ENCODE assay signal across 8 mouse cellular contexts in genomic region chr9:75626308-75626604, GRCm38 (mm10). TPM values are rescaled to one million over a fixed set of nuclear protein-coding genes. Genes with fewer than 3 reads are reported as not detected.
A peak's percentile ranks its signal among the peaks of the same experiment; 100 is the strongest.
DNase-seq lines count a peak whose midpoint lies in the region; ATAC-seq and TF ChIP-seq lines count a peak whose summit lies in the region.

No protein-coding gene starts in this region.

- H3K36me3 ChIP-seq in heart, embryonic 15.5 days, result no peaks in the 10 kb centered on the region
- no peaks in the 10 kb centered on the region for H3K36me3 ChIP-seq in E14TG2a.4 (ENCODE audit: insufficient read depth, low read length)
- H3K36me3 ChIP-seq in forebrain, embryonic 15.5 days, result no peaks in the 10 kb centered on the region
- H3K36me3 ChIP-seq in liver, embryonic 15.5 days (replicated peaks), result no peaks in the 10 kb centered on the region

- WGBS in heart, embryonic 15.5 days, result 2% methylated on average over 14 of the region's 14 CpGs
- WGBS in forebrain, embryonic 15.5 days, result 1% methylated on average over 14 of the region's 14 CpGs
- 3% methylated on average over 14 of the region's 14 CpGs for WGBS in liver, embryonic 15.5 days (ENCODE audit: insufficient replicate concordance)

- no peak for ATAC-seq in heart, embryonic 15.5 days (replicated peaks; ENCODE audit: insufficient number of reproducible peaks, insufficient read depth, low FRiP score, low read depth)
- ATAC-seq in forebrain, embryonic 15.5 days (replicated peaks), result no peak
- peak; percentile 17; the same call in 1 of the 2 replicates for ATAC-seq in liver, embryonic 15.5 days (ENCODE audit: insufficient read depth)

- peak overlapping the region; percentile 74 for H3K9ac ChIP-seq in heart, embryonic 15.5 days
- H3K9ac ChIP-seq in forebrain, embryonic 15.5 days (replicated peaks), result peak overlapping the region; percentile 87
- H3K9ac ChIP-seq in liver, embryonic 15.5 days, result no peak overlapping the region

- intact Hi-C loops in heart, postnatal 14 days (cut with DNase I), result loop anchor here (10.0 kb wide), 1 partner anchor 499 kb away; no protein-coding TSS in a partner anchor

- H3K4me3 ChIP-seq in heart, embryonic 15.5 days, result peak overlapping the region; percentile 69
- peak overlapping the region; percentile 88 for H3K4me3 ChIP-seq in E14TG2a.4 (replicated peaks; ENCODE audit: low read length)
- H3K4me3 ChIP-seq in forebrain, embryonic 15.5 days, result peak overlapping the region; percentile 87
- peak overlapping the region; percentile 56 for H3K4me3 ChIP-seq in liver, embryonic 15.5 days (replicated peaks)

- peak overlapping the region; percentile 84 for H3K4me2 ChIP-seq in heart, embryonic 15.5 days
- H3K4me2 ChIP-seq in forebrain, embryonic 15.5 days (replicated peaks), result peak overlapping the region; percentile 88
- H3K4me2 ChIP-seq in liver, embryonic 15.5 days, result peak overlapping the region; percentile 74

- TF ChIP-seq CTCF in E14TG2a.4 (conservative IDR thresholded peaks at IDR 0.05; ENCODE audit: low read length), result no peak

- H3K27me3 ChIP-seq in heart, embryonic 15.5 days, result peaks cover 4% of the 10 kb centered on the region; the same call in 1 of the 2 replicates
- peaks cover 54% of the 10 kb centered on the region for H3K27me3 ChIP-seq in E14TG2a.4 (ENCODE audit: insufficient read depth, low read length)
- no peaks in the 10 kb centered on the region for H3K27me3 ChIP-seq in forebrain, embryonic 15.5 days
- H3K27me3 ChIP-seq in liver, embryonic 15.5 days, result peaks cover 40% of the 10 kb centered on the region

- H3K4me1 ChIP-seq in heart, embryonic 15.5 days (replicated peaks), result 0 out of 2 replicates have a peak, but pooled peaks cover 10% of the 10 kb centered on the region
- H3K4me1 ChIP-seq in E14TG2a.4 (replicated peaks; ENCODE audit: low read depth, low read length), result peaks cover 13% of the 10 kb centered on the region
- H3K4me1 ChIP-seq in forebrain, embryonic 15.5 days, result peaks cover 15% of the 10 kb centered on the region
- no peaks in the 10 kb centered on the region; the same call in 1 of the 2 replicates for H3K4me1 ChIP-seq in liver, embryonic 15.5 days (replicated peaks)

- H3K27ac ChIP-seq in heart, embryonic 15.5 days, result peak overlapping the region; percentile 73; the same call in 1 of the 2 replicates
- peak overlapping the region; percentile 91 for H3K27ac ChIP-seq in forebrain, embryonic 15.5 days (replicated peaks)
- no peak overlapping the region for H3K27ac ChIP-seq in liver, embryonic 15.5 days (replicated peaks)

- H3K9me3 ChIP-seq in heart, embryonic 15.5 days (replicated peaks), result no peaks in the 10 kb centered on the region
- H3K9me3 ChIP-seq in E14TG2a.4 (ENCODE audit: low read length), result no peaks in the 10 kb centered on the region
- no peaks in the 10 kb centered on the region for H3K9me3 ChIP-seq in forebrain, embryonic 15.5 days
- no peaks in the 10 kb centered on the region for H3K9me3 ChIP-seq in liver, embryonic 15.5 days (replicated peaks)

- DNase-seq in heart, postnatal 14 days, result no peak
- no peak for DNase-seq in embryo, embryonic 11 days
- DNase-seq in yolk sac, embryonic 10.5 days (ENCODE audit: low spot score), result no peak
- DNase-seq in layer of hippocampus, adult 9-11 months, result no peak

RNA-seq across cellular contexts. Expression of gene Lysmd2, which starts 0.7 kb away (rescaled TPM):
- 20.9 and 21.7 TPM in 2 replicates for polyA plus RNA-seq in heart, embryonic 15.5 days (2015; fragmentation: Nextera tagmentation; extraction: Ambion mirVana)
- 1 to 10 TPM; 8.2 to 8.7 TPM for total RNA-seq in heart, postnatal 14 days (2021)
- 26.1 and 29.0 TPM in 2 replicates for polyA plus RNA-seq in forebrain, embryonic 15.5 days (2015; fragmentation: Nextera tagmentation; extraction: Ambion mirVana)
- polyA plus RNA-seq in liver, embryonic 15.5 days (2015; fragmentation: Nextera tagmentation; extraction: Ambion mirVana), result 1.8 and 2.1 TPM in 2 replicates

RNA-seq across cellular contexts. Expression of gene Tmod2, which starts 15.1 kb away (rescaled TPM):
- 5.2 and 8.9 TPM in 2 replicates for polyA plus RNA-seq in heart, embryonic 15.5 days (2015; fragmentation: Nextera tagmentation; extraction: Ambion mirVana)
- 1 to 10 TPM; 4.6 to 5.0 TPM for total RNA-seq in heart, postnatal 14 days (2021)
- polyA plus RNA-seq in forebrain, embryonic 15.5 days (2015; fragmentation: Nextera tagmentation; extraction: Ambion mirVana), result 233 and 250 TPM in 2 replicates
- polyA plus RNA-seq in liver, embryonic 15.5 days (2015; fragmentation: Nextera tagmentation; extraction: Ambion mirVana), result 0.32 and 0.54 TPM in 2 replicates

RNA-seq across cellular contexts. Expression of gene Scg3, which starts 57.6 kb away (rescaled TPM):
- 0.15 and 1.4 TPM in 2 replicates for polyA plus RNA-seq in heart, embryonic 15.5 days (2015; fragmentation: Nextera tagmentation; extraction: Ambion mirVana)
- under 1 TPM; 0.49 to 0.62 TPM for total RNA-seq in heart, postnatal 14 days (2021)
- polyA plus RNA-seq in forebrain, embryonic 15.5 days (2015; fragmentation: Nextera tagmentation; extraction: Ambion mirVana), result 111 and 123 TPM in 2 replicates
- polyA plus RNA-seq in liver, embryonic 15.5 days (2015; fragmentation: Nextera tagmentation; extraction: Ambion mirVana), result not detected in 2 replicates

Comparison
In these comparisons a context has a peak if more than half of its experiments do, and no peak if none do; other contexts are left out.
1. RNA of gene Tmod2, which starts 15.1 kb away (polyA plus RNA-seq): 233 to 250 TPM in forebrain, embryonic 15.5 days; 5.2 to 8.9 TPM in heart, embryonic 15.5 days and 0.32 to 0.54 TPM in liver, embryonic 15.5 days; every median in the first group is over 10 times any median in the second.
2. RNA of gene Scg3, which starts 57.6 kb away (polyA plus RNA-seq): 111 to 123 TPM in forebrain, embryonic 15.5 days; 0.15 to 1.4 TPM in heart, embryonic 15.5 days and not detected in liver, embryonic 15.5 days; every median in the first group is over 10 times any median in the second.
3. Peak in every context shown above with its lines, with median percentiles within 50 percentile points of each other: H3K4me2 ChIP-seq and H3K4me3 ChIP-seq.